Mouse (Mus musculus): Measurements from ENCODE around the gene Foxo6.

- TF ChIP-seq CTCF (IDR thresholded peaks at IDR 0.05; ENCODE audit: borderline replicate concordance, extremely low read depth, insufficient read depth, insufficient read length) (no peak), POLR2A (IDR thresholded peaks at IDR 0.05; ENCODE audit: borderline replicate concordance, extremely low read depth, insufficient read depth, insufficient read length, poor library complexity, severe bottlenecking) (no peak)
Measured at GRCm38 (mm10) chr4:120313309-120313708, 26.2 kb upstream of the Foxo6 start.

All from brain, embryonic 14.5 days (tissue).